Mouse (Mus musculus) brown adipose tissue, adult 24 weeks (tissue): ENCODE results near the gene Slc16a3. TPM values are rescaled to one million over a fixed set of nuclear protein-coding genes. Genes with fewer than 3 reads are reported as not detected.

ENCODE experiments used
- H3K27ac ChIP-seq: fragments of 200-500 bp; replicated peaks from 2 replicates; pipeline ENCODE4 v1.5.1; 2012; ENCODE audit warnings: low read depth, mild to moderate bottlenecking, low read length
- H3K4me1 ChIP-seq: fragments of 200-500 bp; 2 replicates; pipeline ENCODE4 v1.6.1; 2012; ENCODE audit warnings: low read length, mixed read lengths; ENCODE audit not compliant: control insufficient read depth, insufficient read depth, insufficient read length
- H3K4me3 ChIP-seq: fragments of 200-500 bp; 2 replicates; pipeline ENCODE4 v1.5.1; 2012; ENCODE audit warnings: low read depth, mild to moderate bottlenecking, low read length, moderate library complexity; ENCODE audit not compliant: insufficient read depth
- polyA plus RNA-seq: library from polyadenylated mRNA; stranded (reverse); fragments of >200 nt; gene quantifications from 2 replicates; pipeline ENCODE4 v1.2.4, GENCODE M21; 2012; ENCODE audit not compliant: missing spikeins, insufficient read depth, insufficient read length

Gene Slc16a3
- 1.6 and 2.2 TPM in 2 replicates for polyA plus RNA-seq

DNA sequence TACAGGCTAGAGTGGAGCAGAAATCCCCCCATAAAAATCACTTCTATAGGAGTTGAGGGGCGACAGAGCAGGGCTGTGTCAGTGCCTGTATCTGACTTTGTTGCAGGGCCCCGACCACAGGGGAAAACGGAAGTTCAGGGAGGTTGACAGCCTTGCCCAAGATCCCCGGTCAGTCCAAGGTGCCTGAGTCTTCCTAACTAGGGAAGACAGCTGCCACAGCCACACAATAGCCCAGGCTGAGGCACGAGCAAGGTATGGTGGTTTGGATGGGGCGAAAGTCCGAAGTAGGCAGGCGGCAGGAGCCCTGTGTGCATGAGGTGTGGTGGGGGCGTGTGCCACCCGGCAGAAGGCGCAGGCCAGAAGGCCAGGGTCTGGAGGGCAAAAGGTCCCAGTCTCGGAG is at the start of gene Slc16a3:
Gene Slc16a3, plus strand, starts transcription at position 153 of the 400 bp plus-strand sequence.
- H3K4me3 ChIP-seq, result peak within 1 kb of the TSS; percentile 55
- H3K4me1 ChIP-seq, result peaks cover 10% of the 10 kb centered on the region
- H3K27ac ChIP-seq, result no peak within 1 kb of the TSS

DNA sequence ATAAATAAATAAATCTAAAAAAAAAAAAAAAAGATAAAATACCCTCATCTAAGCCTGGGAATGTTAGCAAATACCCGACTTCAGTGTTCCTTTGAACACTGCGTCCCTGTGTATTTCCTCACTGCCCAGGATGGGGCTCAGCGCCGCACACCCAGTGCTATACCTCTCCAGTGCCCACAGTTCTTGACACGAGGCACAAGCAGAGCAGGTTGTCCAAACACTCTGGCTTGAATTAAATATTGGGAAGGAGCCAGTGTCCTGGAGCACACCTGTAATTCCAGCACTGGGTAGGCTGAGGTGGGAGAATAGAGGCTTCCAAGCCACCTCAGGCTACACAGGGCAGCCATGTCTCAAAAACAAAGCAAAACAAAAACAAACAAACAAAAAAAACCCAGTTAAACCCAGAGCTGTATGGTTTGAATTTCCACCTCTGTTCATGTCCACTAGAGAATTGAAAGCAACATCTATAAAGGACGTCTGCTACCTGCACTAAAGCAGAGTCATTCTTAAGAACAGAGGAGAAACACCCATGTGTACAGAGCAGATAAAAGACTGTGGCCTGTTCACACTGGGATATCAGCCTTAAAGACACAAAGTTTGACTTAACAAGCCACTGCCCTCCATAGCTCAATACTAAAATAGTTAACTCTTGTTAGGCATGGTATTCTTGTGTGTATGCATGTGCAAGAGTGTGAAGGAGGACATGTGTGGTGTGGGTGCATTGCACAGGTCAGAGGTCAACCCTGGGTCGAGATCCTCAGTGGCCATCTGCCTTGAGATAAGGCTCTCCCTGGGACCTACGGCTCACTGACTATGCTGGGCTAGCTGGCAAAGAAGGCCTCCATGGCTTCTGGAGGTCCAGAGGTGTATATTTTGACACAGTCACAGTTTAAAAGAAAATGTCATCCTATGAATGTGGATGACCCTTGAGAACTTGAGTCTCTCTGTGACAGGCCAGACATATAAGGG is 47.7 kb upstream of the Slc16a3 start:
- no peak overlapping the region for H3K4me3 ChIP-seq
- H3K4me1 ChIP-seq, result peaks cover 2% of the 10 kb centered on the region; the same call in 1 of the 2 replicates
- H3K27ac ChIP-seq, result no peak overlapping the region

DNA sequence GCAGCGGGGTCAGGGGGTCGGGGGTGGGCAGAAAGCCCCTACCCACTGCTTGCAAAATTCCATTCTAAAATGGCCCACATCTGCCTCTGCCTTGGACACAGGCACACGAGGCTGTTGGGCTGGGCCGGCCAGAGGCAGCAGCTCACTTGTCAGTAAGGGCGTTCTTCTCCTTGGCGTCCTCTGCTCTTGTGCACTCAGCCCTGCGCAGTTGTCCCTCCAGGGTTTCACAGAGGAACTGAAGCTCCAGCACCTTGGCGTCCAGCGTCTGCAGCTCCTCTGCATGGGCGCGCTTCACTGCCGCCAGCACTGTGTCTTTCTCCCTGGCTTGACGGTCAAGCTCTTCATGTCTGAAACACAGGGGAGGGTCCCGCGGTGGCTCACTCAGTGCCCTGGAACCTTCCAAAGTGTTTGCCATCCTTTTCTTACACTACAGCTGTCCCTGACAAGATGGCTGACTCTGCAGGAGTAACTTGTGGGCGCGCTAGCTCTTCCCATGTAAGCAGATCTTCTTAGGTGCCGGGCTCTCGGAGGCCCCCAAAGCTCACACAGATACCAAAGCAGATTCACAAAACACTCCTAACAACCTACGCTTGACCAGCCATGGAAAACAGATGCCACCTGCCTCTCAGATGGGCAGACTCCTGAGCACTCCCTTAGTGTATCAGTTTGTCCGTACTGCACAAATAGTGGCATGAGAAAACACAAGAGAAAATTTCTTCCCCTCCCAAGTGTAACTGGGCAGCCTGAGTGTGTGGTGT is 46.4 kb upstream of the Slc16a3 start:
- no peak overlapping the region for H3K4me3 ChIP-seq
- no peak overlapping the region for H3K27ac ChIP-seq
- H3K4me1 ChIP-seq, result peaks cover 2% of the 10 kb centered on the region; the same call in 1 of the 2 replicates

DNA sequence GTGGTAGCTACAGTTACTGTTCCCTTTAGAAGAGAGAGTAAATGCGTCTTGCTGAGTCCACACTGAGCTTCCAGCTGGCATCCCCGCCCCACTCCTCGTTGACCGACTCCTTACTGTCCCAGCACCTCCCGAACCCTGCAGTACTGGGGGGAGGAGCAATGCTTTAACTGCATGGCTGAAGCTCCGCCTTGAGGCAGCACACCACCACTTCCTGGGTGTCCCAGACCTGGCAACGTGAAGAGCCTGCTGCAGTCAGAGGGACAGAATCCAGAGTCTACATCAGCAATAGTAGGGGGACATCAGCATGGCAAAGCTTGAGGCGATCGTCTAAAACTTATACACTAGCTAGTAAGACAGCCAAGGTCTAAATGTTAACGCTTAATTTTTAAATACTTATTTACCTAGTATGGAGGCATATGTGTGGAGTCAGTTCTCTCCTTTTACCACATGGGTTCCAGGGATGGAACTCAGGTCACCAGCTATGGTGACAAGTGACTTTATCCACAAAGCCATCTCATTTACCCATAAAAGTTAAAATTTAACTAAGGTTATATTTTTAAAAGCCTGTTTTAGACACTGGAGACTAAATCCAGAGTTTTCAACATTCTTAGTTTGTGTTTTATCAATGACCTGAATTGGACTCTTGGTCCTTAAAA is 45.7 kb upstream of the Slc16a3 start:
- Histone ChIP-seq H3K4me1 (peaks cover 2% of the 10 kb centered on the region; the same call in 1 of the 2 replicates), H3K27ac (no peak overlapping the region), H3K4me3 (no peak overlapping the region)

GRCm38 (mm10) chr11:120903159-120903850 is 45.0 kb upstream of the Slc16a3 start:
- Histone ChIP-seq H3K4me1 (no peaks in the 10 kb centered on the region), H3K27ac (no peak overlapping the region), H3K4me3 (no peak overlapping the region)

GRCm38 (mm10) chr11:120904561-120904960 is 43.7 kb upstream of the Slc16a3 start:
- Histone ChIP-seq H3K27ac (no peak overlapping the region), H3K4me3 (no peak overlapping the region), H3K4me1 (no peaks in the 10 kb centered on the region)

- no peaks in the 10 kb centered on the region for H3K4me1 ChIP-seq
- H3K27ac ChIP-seq, result no peak overlapping the region
- no peak overlapping the region for H3K4me3 ChIP-seq
Observed at GRCm38 (mm10) chr11:120905430-120905873, 42.8 kb upstream of the Slc16a3 start.

DNA sequence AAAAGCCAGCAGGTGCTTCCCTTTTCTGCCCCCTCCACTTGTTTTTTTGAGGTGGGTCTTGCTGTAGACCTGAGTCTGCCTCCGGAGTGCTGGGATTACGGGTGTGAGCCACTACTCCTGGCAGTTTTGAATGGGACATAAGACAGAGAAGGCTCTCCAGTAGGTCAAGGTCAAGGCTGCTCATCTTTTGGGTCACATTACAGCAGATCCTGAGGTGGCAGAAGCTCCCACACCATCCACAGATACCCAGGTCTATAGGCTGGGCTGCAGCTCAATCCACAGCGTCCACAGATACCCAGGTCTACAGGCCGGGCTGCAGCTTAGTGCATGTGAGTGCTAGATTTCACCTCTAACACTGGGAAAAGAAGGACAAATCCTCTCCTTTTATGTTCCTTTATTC is 34.5 kb upstream of the Slc16a3 start:
- H3K27ac ChIP-seq, result no peak overlapping the region
- H3K4me3 ChIP-seq, result no peak overlapping the region
- H3K4me1 ChIP-seq, result no peaks in the 10 kb centered on the region

- no peak overlapping the region for H3K27ac ChIP-seq
- H3K4me1 ChIP-seq, result no peaks in the 10 kb centered on the region
- H3K4me3 ChIP-seq, result no peak overlapping the region
Observed at GRCm38 (mm10) chr11:120916477-120916876, 31.8 kb upstream of the Slc16a3 start.

- no peak overlapping the region for H3K4me3 ChIP-seq
- H3K4me1 ChIP-seq, result no peaks in the 10 kb centered on the region
- H3K27ac ChIP-seq, result no peak overlapping the region
Observed at GRCm38 (mm10) chr11:120917756-120918155, 30.5 kb upstream of the Slc16a3 start.

GRCm38 (mm10) chr11:120922528-120922927 is 25.8 kb upstream of the Slc16a3 start:
- H3K4me3 ChIP-seq, result no peak overlapping the region
- no peak overlapping the region for H3K27ac ChIP-seq
- H3K4me1 ChIP-seq, result no peaks in the 10 kb centered on the region

DNA sequence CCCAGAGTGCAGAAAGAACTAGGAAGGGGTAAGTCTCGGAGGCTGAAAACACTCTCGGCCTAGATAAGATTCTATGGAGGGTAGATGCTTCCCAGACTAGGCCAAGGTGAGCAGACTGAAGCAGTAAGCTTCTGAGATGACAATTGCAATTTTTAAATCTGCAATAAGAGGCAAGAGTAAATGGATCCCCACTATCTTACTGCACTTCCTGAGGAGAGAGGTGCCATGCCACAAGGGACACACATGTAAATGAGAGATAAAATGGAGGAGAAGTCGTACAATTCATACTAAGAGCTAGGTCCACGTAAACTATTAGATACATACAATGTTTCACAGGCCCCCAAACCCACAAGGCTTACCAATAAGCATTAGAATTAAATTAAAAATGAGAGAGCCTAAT is 19.8 kb upstream of the Slc16a3 start:
- no peak overlapping the region for H3K27ac ChIP-seq
- H3K4me1 ChIP-seq, result peaks cover 6% of the 10 kb centered on the region; the same call in 1 of the 2 replicates
- no peak overlapping the region for H3K4me3 ChIP-seq

GRCm38 (mm10) chr11:120931479-120931878 is 16.8 kb upstream of the Slc16a3 start:
- Histone ChIP-seq H3K27ac (no peak overlapping the region), H3K4me1 (peaks cover 6% of the 10 kb centered on the region; the same call in 1 of the 2 replicates), H3K4me3 (no peak overlapping the region)
